Mouse (Mus musculus) hindbrain, embryonic 15.5 days (tissue): ENCODE results near the gene Asap2. TPM values are rescaled to one million over a fixed set of nuclear protein-coding genes. Genes with fewer than 3 reads are reported as not detected.

Experiments
- ATAC-seq: fragments of 200-750 bp; cut with Nextera tagmentation; 2 replicates; pipeline ENCODE4 v1.8.0; 2017; ENCODE audit warnings: low read depth, moderate number of reproducible peaks, moderate TSS enrichment; ENCODE audit not compliant: low FRiP score
- H3K27ac ChIP-seq: fragments of 300-500 bp; sonication (generic); replicated peaks from 2 replicates; pipeline ENCODE4 v1.5.1; 2015; ENCODE audit warnings: mild to moderate bottlenecking, inconsistent platforms
- H3K27me3 ChIP-seq: fragments of 300-500 bp; sonication (generic); 2 replicates; pipeline ENCODE4 v1.6.1; 2015; ENCODE audit warnings: control low read depth, inconsistent platforms
- H3K36me3 ChIP-seq: fragments of 300-500 bp; sonication (generic); 2 replicates; pipeline ENCODE4 v1.6.1; 2015; ENCODE audit warnings: control low read depth, inconsistent platforms
- H3K4me1 ChIP-seq: fragments of 300-500 bp; sonication (generic); replicated peaks from 2 replicates; pipeline ENCODE4 v1.6.1; 2015; ENCODE audit warnings: control low read depth, inconsistent platforms
- H3K4me2 ChIP-seq: fragments of 300-500 bp; sonication (generic); 2 replicates; pipeline ENCODE4 v1.6.1; 2015; ENCODE audit warnings: moderate library complexity, mild to moderate bottlenecking, inconsistent platforms
- H3K4me3 ChIP-seq: fragments of 300-500 bp; sonication (generic); 2 replicates; pipeline ENCODE4 v1.5.1; 2015; ENCODE audit warnings: mild to moderate bottlenecking, inconsistent platforms
- H3K9ac ChIP-seq: fragments of 300-500 bp; sonication (generic); 2 replicates; pipeline ENCODE4 v1.6.1; 2015; ENCODE audit warnings: inconsistent platforms
- H3K9me3 ChIP-seq: fragments of 300-500 bp; sonication (generic); 2 replicates; pipeline ENCODE4 v1.6.1; 2016; ENCODE audit warnings: control low read depth, inconsistent platforms
- WGBS: fragments of 180-500 bp; shearing (Covaris S2); methylation state at CpG from one replicate; pipeline ENCODE4 v1.1.7; 2015; 5-methylcytosine and 5-hydroxymethylcytosine counted together
- polyA plus RNA-seq: library from polyadenylated mRNA; unstranded; fragments of >200 nt; fragmentation: Nextera tagmentation; extraction: Ambion mirVana; gene quantifications from 2 replicates; pipeline ENCODE4 v1.2.1, GENCODE M21; 2015

The Asap2 gene
- polyA plus RNA-seq, 1 experiment from 2014 or later = 12.3 TPM

- H3K27me3 ChIP-seq = no peaks in the 10 kb centered on the region
- WGBS = 67% methylated on average over 8 of the region's 8 CpGs
- no peaks in the 10 kb centered on the region for H3K36me3 ChIP-seq
- no peak overlapping the region for H3K4me2 ChIP-seq
- peaks cover 78% of the 10 kb centered on the region for H3K4me1 ChIP-seq
- no peak overlapping the region for H3K9ac ChIP-seq
- ATAC-seq = peak; percentile 31; the same call in 1 of the 2 replicates
- no peaks in the 10 kb centered on the region for H3K9me3 ChIP-seq
- no peak overlapping the region for H3K4me3 ChIP-seq
- H3K27ac ChIP-seq = peak overlapping the region; percentile 55
Observed at GRCm38 (mm10) chr12:21135651-21136461, 145.6 kb downstream of the Asap2 start.

GRCm38 (mm10) chr12:21136462-21136751 lies 146.1 kb downstream of the Asap2 start:
- H3K4me2 ChIP-seq = no peak overlapping the region
- WGBS = 59% methylated on average over 2 of the region's 2 CpGs
- no peaks in the 10 kb centered on the region for H3K36me3 ChIP-seq
- H3K27me3 ChIP-seq = no peaks in the 10 kb centered on the region
- H3K4me1 ChIP-seq = peaks cover 74% of the 10 kb centered on the region
- ATAC-seq = peak; percentile 61
- H3K9ac ChIP-seq = no peak overlapping the region
- H3K4me3 ChIP-seq = no peak overlapping the region
- H3K9me3 ChIP-seq = no peaks in the 10 kb centered on the region
- H3K27ac ChIP-seq = peak overlapping the region; percentile 55

GRCm38 (mm10) chr12:21139560-21139959 lies 149.3 kb downstream of the Asap2 start:
- Histone ChIP-seq H3K36me3 (no peaks in the 10 kb centered on the region), H3K9ac (no peak overlapping the region), H3K27me3 (no peaks in the 10 kb centered on the region), H3K4me3 (no peak overlapping the region), H3K27ac (peak overlapping the region; percentile 26; the same call in 1 of the 2 replicates), H3K4me1 (peaks cover 53% of the 10 kb centered on the region), H3K9me3 (no peaks in the 10 kb centered on the region), H3K4me2 (no peak overlapping the region)
- ATAC-seq = no peak
- WGBS = 48% methylated on average over 4 of the region's 4 CpGs

DNA sequence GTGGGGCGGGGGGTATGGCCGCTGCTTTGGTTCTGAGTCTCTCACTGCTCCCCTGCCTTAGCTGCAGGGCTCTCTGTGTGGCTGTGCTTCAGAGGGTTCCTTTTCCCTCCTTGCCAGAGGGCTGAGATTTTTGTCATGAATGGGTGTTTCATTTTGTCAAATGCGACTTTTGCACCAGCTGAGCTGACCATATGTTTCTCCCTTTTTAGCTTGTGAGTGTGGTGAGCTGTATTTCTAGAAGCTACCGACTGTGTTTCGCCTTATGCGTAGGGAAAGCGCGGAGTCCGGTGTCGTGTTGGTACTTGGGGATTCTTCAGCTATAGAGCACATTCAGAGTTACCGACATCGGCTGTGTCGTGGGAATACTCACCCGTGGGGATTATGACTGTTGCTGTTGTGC lies 149.9 kb downstream of the Asap2 start:
- no peaks in the 10 kb centered on the region for H3K36me3 ChIP-seq
- 0 out of 2 replicates have a peak overlapping the region, but pooled peaks have one; percentile 26 for H3K27ac ChIP-seq
- H3K4me1 ChIP-seq = peaks cover 48% of the 10 kb centered on the region
- no peaks in the 10 kb centered on the region for H3K27me3 ChIP-seq
- no peak overlapping the region for H3K4me3 ChIP-seq
- no peak for ATAC-seq
- no peak overlapping the region for H3K9ac ChIP-seq
- WGBS = 71% methylated on average over 14 of the region's 14 CpGs
- no peaks in the 10 kb centered on the region for H3K9me3 ChIP-seq
- no peak overlapping the region for H3K4me2 ChIP-seq

DNA sequence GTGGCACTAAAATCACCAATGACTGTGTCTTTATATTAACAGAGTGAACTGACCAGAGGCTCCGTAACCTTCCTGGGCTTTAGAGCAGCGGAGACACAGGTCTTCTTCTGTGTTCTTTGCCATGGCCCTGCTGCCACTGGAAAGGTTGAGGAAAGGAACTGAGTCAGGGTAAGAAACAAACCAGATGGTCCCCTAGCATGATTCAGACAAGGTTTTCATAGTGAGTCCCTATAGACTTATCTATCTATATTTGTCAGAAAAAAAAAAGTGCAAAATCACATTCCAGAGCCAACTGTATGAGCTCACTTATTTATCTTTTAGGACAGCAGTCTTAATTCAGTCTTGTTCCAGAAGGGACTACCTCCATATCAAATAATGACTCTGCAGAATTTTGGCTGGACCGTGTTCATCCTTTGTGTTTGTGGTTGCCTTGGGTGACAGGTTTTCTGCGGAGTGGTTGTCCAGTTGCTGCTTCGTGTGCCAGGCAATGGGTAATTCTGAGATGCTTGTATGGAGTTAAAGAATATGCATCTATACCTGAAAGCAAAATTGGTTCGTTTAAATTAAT lies 150.6 kb downstream of the Asap2 start:
- Histone ChIP-seq H3K4me3 (no peak overlapping the region), H3K27me3 (no peaks in the 10 kb centered on the region), H3K4me1 (peaks cover 41% of the 10 kb centered on the region), H3K9me3 (no peaks in the 10 kb centered on the region), H3K4me2 (no peak overlapping the region), H3K27ac (no peak overlapping the region), H3K36me3 (no peaks in the 10 kb centered on the region), H3K9ac (no peak overlapping the region)
- 85% methylated on average over 6 of the region's 6 CpGs for WGBS
- ATAC-seq = no peak

DNA sequence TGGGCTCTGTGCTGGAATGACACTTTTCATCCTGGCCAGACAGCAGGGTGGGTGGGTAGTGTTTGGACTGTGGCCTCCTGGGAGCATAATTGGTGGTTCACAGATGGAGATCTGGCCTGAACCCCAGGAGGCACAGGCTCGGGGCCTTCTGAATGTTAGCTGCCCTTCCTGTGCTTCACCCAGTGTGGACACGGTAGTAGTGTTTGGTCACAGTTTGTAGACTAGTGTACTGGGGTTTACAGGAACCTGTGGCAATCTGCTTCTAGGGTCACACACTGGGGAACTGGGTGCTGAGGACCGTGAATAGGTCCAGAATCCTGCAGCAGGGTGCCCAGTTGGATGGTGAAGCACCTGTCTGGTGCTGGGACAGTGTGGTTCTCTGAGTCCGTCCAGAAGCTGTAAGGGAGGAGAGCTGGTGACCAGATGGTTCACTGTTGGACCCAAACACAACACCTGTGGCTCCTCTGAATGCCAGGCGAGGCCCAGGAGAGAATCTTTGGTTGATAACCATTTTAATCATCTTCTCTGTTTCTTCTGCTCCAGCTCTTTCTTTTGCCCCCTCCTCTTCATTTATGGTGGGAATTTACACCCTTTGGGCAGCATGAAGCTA lies 151.5 kb downstream of the Asap2 start:
- H3K4me3 ChIP-seq = no peak overlapping the region
- peaks cover 31% of the 10 kb centered on the region for H3K4me1 ChIP-seq
- no peak overlapping the region for H3K4me2 ChIP-seq
- no peak for ATAC-seq
- no peaks in the 10 kb centered on the region for H3K27me3 ChIP-seq
- H3K36me3 ChIP-seq = no peaks in the 10 kb centered on the region
- no peak overlapping the region for H3K27ac ChIP-seq
- no peaks in the 10 kb centered on the region for H3K9me3 ChIP-seq
- no peak overlapping the region for H3K9ac ChIP-seq
- WGBS = 80% methylated on average over 5 of the region's 5 CpGs

DNA sequence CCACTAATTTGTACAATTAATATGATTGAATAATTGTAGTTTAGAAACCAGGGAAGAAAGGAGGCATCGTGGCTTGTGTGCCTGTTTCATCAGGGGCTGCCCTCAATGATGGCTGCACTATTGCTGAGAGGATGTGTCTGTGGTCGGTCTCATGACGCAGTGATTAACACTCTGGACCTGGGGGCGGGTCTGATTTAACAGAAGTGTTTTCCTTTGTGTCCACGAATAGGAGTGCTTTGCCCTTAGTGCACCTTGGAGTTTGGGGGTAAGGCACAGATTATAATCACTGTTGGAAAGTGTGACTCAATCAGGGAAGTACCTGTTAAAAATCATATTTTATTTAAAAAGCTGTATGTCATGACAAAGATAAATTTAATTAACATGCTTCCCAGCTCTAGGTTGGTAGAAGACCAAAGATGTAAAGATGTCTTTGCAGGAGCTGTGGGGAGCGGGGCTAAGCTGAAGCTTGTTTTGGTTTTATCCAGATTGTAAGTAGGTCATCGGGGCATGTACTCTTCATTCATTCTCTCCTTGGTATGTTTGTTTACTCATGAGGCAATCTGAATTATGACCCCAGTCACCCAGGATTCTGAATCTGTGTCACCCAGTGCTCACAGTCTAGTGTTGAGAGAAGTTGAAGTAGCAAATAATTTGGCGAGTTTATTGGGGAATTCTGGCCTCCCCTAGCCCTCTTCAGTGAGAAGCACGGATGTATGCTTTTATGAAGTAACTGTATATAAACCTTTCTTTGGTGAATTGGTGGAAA lies 152.4 kb downstream of the Asap2 start:
- WGBS = 80% methylated on average over 9 of the region's 9 CpGs
- no peak for ATAC-seq
- no peak overlapping the region for H3K9ac ChIP-seq
- no peak overlapping the region for H3K27ac ChIP-seq
- H3K36me3 ChIP-seq = no peaks in the 10 kb centered on the region
- no peaks in the 10 kb centered on the region for H3K9me3 ChIP-seq
- H3K27me3 ChIP-seq = no peaks in the 10 kb centered on the region
- peaks cover 29% of the 10 kb centered on the region for H3K4me1 ChIP-seq
- no peak overlapping the region for H3K4me3 ChIP-seq
- H3K4me2 ChIP-seq = no peak overlapping the region

DNA sequence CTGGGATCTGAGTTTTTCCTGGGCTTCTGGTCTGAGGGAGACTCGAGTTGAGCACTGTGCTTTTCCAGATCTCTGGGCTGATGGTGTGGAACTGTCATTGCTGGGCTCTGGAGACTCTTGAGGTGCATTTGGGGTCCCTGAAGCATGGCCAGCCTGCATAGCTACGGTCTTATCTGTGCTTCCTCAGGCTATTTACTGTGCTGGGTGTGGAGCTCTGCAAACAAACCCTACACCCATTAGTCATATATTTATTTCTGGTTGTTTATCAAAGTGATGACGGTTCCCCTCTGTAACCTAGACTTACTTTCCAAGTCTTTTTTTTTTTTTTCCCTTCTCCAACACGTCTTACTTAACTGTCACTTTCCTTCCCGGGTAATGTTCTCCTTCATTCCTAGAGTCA lies 154.3 kb downstream of the Asap2 start:
- ATAC-seq = no peak
- H3K9me3 ChIP-seq = no peaks in the 10 kb centered on the region
- H3K36me3 ChIP-seq = no peaks in the 10 kb centered on the region
- no peaks in the 10 kb centered on the region for H3K27me3 ChIP-seq
- no peak overlapping the region for H3K9ac ChIP-seq
- H3K4me1 ChIP-seq = peaks cover 19% of the 10 kb centered on the region
- no peak overlapping the region for H3K4me2 ChIP-seq
- H3K27ac ChIP-seq = no peak overlapping the region
- no peak overlapping the region for H3K4me3 ChIP-seq
- 83% methylated on average over 5 of the region's 5 CpGs for WGBS

DNA sequence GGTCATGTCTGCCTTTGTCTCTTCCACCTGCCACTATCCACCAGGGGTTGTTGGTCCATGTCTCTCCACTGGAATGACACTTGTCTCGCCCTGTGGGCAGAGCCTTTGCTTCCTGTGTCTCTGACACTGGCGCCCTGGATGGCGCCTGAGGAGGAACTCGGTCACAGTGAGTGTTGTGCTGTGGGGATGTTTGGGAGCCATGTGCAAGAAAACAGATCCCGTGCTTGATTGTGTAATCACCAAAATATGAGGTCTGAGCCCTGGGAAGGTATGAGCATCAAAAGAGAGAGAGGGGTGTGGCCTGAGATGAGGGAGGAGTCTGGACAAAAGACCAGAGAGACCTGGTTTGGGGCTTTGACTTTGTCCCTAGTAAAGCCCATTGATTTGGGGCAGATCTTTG lies 154.8 kb downstream of the Asap2 start:
- no peak overlapping the region for H3K27ac ChIP-seq
- H3K4me3 ChIP-seq = no peak overlapping the region
- no peaks in the 10 kb centered on the region for H3K9me3 ChIP-seq
- no peak overlapping the region for H3K9ac ChIP-seq
- H3K4me1 ChIP-seq = peaks cover 15% of the 10 kb centered on the region
- no peaks in the 10 kb centered on the region for H3K36me3 ChIP-seq
- 98% methylated on average over 5 of the region's 5 CpGs for WGBS
- no peak overlapping the region for H3K4me2 ChIP-seq
- no peak for ATAC-seq
- no peaks in the 10 kb centered on the region for H3K27me3 ChIP-seq

- Histone ChIP-seq H3K9me3 (no peaks in the 10 kb centered on the region), H3K4me1 (peaks cover 4% of the 10 kb centered on the region), H3K36me3 (no peaks in the 10 kb centered on the region), H3K9ac (no peak overlapping the region), H3K27ac (no peak overlapping the region), H3K27me3 (no peaks in the 10 kb centered on the region), H3K4me3 (no peak overlapping the region), H3K4me2 (no peak overlapping the region)
- WGBS = 82% methylated on average over 4 of the region's 4 CpGs
- ATAC-seq = no peak; the same call in 1 of the 2 replicates
Observed at GRCm38 (mm10) chr12:21146826-21147225, 156.6 kb downstream of the Asap2 start.

DNA sequence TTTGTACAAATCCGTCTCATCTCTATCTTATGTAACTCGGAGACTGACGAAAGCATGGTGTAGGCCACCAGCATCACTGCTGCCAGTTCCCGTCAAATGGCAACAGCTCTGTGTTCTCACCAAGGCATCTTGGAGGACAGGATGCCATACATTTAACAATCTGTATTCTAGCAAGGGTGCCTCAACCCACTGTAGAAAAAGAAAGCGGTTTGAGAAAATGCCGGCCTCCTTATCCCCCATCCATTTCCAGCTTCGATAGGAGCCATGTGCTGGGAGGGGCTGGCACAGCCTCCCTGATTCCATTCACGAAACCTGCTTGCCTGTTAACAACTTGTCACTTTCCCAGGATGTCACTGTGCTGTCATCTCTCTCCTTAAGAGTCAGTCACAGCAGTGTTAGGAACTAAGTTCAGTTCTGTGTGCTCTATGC lies 163.0 kb downstream of the Asap2 start:
- 72% methylated on average over 8 of the region's 8 CpGs for WGBS
- no peak overlapping the region for H3K4me3 ChIP-seq
- H3K9ac ChIP-seq = no peak overlapping the region
- H3K9me3 ChIP-seq = no peaks in the 10 kb centered on the region
- H3K36me3 ChIP-seq = no peaks in the 10 kb centered on the region
- H3K27me3 ChIP-seq = no peaks in the 10 kb centered on the region
- H3K4me1 ChIP-seq = peaks cover 20% of the 10 kb centered on the region; the same call in 1 of the 2 replicates
- no peak overlapping the region for H3K27ac ChIP-seq
- H3K4me2 ChIP-seq = no peak overlapping the region
- ATAC-seq = no peak

- H3K9me3 ChIP-seq = no peaks in the 10 kb centered on the region
- H3K4me3 ChIP-seq = no peak overlapping the region
- no peaks in the 10 kb centered on the region for H3K36me3 ChIP-seq
- no peaks in the 10 kb centered on the region for H3K27me3 ChIP-seq
- ATAC-seq = no peak
- H3K9ac ChIP-seq = no peak overlapping the region
- no peak overlapping the region for H3K27ac ChIP-seq
- H3K4me1 ChIP-seq = peaks cover 31% of the 10 kb centered on the region
- 67% methylated on average over 4 of the region's 4 CpGs for WGBS
- no peak overlapping the region for H3K4me2 ChIP-seq
Observed at GRCm38 (mm10) chr12:21155062-21155461, 164.8 kb downstream of the Asap2 start.
